Comparison of ENCODE assay signal across 17 mouse cellular contexts in genomic region chr17:64614804-64615203, GRCm38 (mm10).
"Had no signal": no experiment of that assay in that cellular context is flagged by ENCODE, and none has a peak within 500 bp of the region (broad histone marks: within the 10 kb centered on the region; RNA-seq: fewer than 3 reads in every experiment).

No protein-coding gene starts in this region.

- H3K9ac ChIP-seq: kidney, embryonic 15.5 days; liver, embryonic 13.5 days; lung, embryonic 14.5 days; midbrain, embryonic 12.5 days; midbrain, embryonic 15.5 days; neural tube, embryonic 12.5 days; neural tube, embryonic 15.5 days; stomach, embryonic 15.5 days had no signal

- DNase-seq: kidney, postnatal 10 days; layer of hippocampus, postnatal 36 days; liver, embryonic 13.5 days; lung, embryonic 14.5 days; right cerebral cortex, adult 18-20 months; right cerebral cortex, postnatal 14 days; right cerebral cortex, postnatal 4 days; spleen, adult 18-20 months; thymus, postnatal 25 days had no signal

- H3K36me3 ChIP-seq: midbrain, embryonic 12.5 days; midbrain, embryonic 15.5 days; neural tube, embryonic 12.5 days; neural tube, embryonic 15.5 days; stomach, embryonic 15.5 days had no signal

- H3K4me2 ChIP-seq: kidney, embryonic 15.5 days; liver, embryonic 13.5 days; lung, embryonic 14.5 days; midbrain, embryonic 12.5 days; midbrain, embryonic 15.5 days; neural tube, embryonic 12.5 days; neural tube, embryonic 15.5 days; stomach, embryonic 15.5 days had no signal

- H3K4me1 ChIP-seq: midbrain, embryonic 12.5 days; neural tube, embryonic 12.5 days had no signal

- H3K27me3 ChIP-seq: kidney, embryonic 15.5 days; liver, embryonic 13.5 days; midbrain, embryonic 12.5 days; midbrain, embryonic 15.5 days; neural tube, embryonic 12.5 days; neural tube, embryonic 15.5 days; stomach, embryonic 15.5 days had no signal

- H3K27ac ChIP-seq: kidney, embryonic 15.5 days; left cerebral cortex, adult 2 months; liver, embryonic 13.5 days; midbrain, embryonic 12.5 days; midbrain, embryonic 15.5 days; neural tube, embryonic 12.5 days; neural tube, embryonic 15.5 days; stomach, embryonic 15.5 days had no signal

- ATAC-seq: lung, postnatal 0 days; midbrain, embryonic 15.5 days had no signal

- H3K9me3 ChIP-seq: kidney, embryonic 15.5 days; liver, embryonic 13.5 days; midbrain, embryonic 12.5 days; midbrain, embryonic 15.5 days; neural tube, embryonic 12.5 days; neural tube, embryonic 15.5 days; stomach, embryonic 15.5 days had no signal

- H3K4me3 ChIP-seq: kidney, embryonic 15.5 days; left cerebral cortex, adult 2 months; liver, embryonic 13.5 days; midbrain, embryonic 12.5 days; midbrain, embryonic 15.5 days; neural tube, embryonic 12.5 days; neural tube, embryonic 15.5 days; stomach, embryonic 15.5 days had no signal
